Mouse (Mus musculus): ENCODE results near the gene Sgsm3. TPM values are rescaled to one million over a fixed set of nuclear protein-coding genes. Genes with fewer than 3 reads are reported as not detected.

Gene Sgsm3
- total RNA-seq, 2 experiments from 2014 or later: 10.6 to 13.6 TPM

Small RNA genes within 50 kb of the gene (microRNA-seq; reads per million reads assigned to microRNA genes)
- gene Mir5113: 7.5 to 15.9 reads per million in 2 experiments

Other genes with a start within 250 kb of the Sgsm3 start
- gene Adsl, start 29.3 kb upstream of the Sgsm3 start, total RNA-seq (2021): 100 to 1,000 TPM; 157 to 182 TPM
- gene Mrtfa, start 213.0 kb downstream of the Sgsm3 start, total RNA-seq (2021): 10 to 100 TPM; 39.2 to 50.1 TPM